Mouse (Mus musculus) erythroblast, embryonic 14.5 days (primary cell): Measurements from ENCODE around the gene Thumpd3.

ENCODE experiments used
- GATA1 ChIP-seq: IDR thresholded peaks from 2 replicates; pipeline ENCODE4 v1.6.1; 2012; ENCODE audit warnings: low read length, inconsistent platforms, mixed read lengths
- TAL1 ChIP-seq: IDR thresholded peaks from 3 replicates; pipeline ENCODE4 v1.6.1; 2012; ENCODE audit warnings: low read length, inconsistent platforms, mixed read lengths

GRCm38 (mm10) chr6:113041215-113041990 is 4.6 kb upstream of the Thumpd3 start:
- no peak for TF ChIP-seq GATA1
- TF ChIP-seq TAL1: no peak
